Mouse (Mus musculus): Measurements from ENCODE around the gene Cbx8.

Gene Cbx8

DNA sequence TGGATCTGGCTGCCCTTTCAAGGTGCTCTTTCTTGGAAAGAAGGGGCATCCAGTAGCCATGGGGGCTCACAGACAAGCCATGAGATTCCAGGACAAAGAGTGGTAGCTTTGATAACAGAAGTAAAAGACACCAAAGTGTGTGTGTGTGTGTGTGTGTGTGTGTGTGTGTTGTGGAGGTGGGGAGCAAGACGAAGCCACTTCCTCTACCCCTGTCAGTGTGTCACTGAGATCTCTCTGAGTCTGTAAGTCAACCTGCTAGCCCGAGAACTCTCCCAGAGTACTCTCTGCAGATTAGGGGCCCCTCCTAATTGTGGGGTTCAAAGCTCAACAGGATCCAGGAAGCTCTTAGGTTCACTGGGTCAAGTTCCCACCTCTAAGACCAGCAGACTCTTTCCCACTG, 9.6 kb upstream of the Cbx8 start:
- no peak for DNase-seq (ENCODE audit: low spot score in 2 of 2)

DNA sequence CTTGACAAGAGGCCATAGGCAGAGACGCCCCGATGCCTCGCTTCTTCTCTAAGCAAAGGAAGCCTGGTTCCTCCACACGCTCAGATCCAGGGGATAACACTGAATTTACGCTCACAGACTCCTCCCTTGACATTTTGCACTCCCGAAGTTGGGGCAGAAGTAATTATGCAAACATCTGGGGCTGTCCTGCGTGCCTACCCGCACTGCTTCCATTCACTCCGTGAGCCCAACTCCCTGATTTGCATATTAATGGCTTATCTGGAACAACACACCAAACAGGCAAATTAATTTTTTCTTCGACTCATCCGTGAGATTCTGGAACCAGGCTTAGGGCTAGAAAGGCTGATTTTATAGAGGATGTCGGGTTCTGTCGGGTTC, 7.4 kb upstream of the Cbx8 start:
- no peak for DNase-seq (ENCODE audit: low spot score in 2 of 2)

DNA sequence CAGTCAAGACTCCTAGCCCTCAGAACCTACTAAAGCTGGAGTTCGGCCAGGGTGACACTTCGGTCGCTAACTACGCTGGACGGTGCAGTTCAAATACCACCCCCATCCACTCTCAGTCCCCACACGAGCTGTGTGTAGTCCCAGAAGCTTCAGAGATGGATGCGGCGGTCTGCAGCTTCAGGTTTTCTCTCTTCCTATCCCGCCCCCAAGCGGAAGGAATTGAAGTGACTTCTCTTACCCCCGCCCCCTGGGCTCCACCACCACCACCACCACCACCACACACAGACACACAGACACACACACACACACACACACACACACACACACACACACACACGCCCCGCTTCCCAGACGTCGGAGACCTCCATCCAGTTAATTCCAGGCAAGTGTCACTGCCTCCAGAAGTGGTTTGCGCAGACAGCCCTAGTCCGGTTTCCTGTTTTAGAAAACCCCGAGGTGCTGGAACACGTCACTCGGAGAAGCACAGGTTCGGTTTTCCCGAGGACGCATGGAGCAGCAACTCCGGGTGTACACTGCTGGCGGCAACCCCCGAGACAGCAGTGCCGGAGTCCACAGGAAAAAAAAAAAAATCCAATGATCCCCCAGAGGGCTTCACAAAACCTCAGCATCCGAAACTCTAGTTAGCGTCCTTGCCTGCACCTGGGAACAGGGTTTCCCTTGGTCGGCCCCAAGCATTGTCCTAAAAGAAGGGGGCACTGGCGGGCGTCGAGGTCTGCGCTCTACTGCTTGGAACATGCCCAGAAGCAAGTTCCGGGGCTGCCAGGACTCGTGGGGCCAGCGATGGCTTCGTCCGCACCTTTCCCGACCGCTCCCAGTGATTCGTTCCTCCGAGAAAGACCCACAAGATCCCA, 6.7 kb upstream of the Cbx8 start:
- DNase-seq (ENCODE audit: low spot score in 2 of 2) = no peak

DNA sequence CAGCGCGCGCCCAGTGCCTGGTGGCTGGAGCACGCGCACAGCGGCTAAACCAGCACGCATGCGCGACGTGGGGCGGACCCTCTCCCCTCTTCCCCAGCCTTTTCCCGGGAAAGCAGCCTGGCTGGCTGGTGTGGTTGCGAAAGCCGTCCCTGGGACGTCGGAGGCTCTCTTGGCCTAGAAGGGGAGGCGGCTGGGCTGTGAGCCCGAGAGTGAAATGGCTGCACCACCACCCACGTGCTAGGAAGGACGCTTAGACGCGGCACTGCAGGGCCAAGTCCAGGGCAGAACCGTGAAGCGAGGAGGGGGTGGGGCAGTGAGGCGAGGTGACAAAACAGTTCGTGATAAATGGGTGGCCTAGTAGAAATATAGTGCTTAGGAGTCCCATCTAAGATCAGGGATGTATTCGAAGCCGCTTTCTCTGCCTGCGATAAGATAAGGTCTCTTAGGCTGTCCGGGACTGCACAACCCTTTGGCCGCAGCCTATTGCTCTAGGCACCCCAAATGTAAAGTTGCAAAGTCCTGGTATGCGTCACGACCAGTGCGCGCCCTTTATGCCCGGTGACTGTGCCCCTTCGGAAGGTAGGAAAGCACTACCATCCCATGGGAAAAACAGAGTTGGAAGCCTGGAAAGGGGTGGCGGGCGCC, 6.0 kb upstream of the Cbx8 start:
- DNase-seq (ENCODE audit: low spot score in 2 of 2) = no peak

DNA sequence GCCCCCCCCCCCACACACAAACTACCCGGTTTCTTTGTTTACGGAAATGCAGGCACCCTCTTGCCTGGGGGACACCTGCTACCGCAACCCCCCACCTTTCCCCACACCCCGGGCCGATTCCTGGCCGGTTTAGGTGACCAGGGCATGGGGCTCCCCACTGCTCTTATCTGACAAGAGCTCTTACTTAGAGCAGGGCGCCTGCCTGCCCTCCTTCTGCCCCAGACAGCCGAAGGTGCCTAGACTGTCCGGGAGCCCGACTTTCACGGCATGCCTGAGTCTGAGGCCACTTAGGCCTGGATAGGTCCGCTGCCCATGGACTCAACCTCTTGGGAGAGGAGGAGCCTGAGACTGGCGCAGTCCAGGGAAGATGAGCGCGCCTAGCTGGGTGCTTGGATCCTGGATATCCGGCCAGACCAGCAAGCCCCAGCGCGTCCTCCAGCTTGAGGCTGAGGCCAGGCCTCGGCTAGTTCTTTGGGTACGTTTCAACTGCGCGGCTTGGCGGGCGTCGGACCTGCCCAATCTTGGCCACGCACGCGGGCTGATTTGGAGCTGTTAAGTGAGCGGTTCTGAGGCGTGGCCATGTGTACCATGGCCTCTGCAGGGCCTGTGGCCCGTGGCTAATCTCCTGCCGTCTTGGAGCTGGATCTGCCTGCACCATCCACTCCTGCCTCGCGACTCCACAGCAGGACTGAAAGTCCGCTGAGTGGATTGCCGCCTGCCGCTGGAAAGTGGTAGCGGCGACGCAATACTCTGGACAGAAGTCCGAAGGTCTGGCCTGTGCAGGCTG, 4.0 kb upstream of the Cbx8 start:
- no peak for DNase-seq (ENCODE audit: low spot score in 2 of 2)

DNA sequence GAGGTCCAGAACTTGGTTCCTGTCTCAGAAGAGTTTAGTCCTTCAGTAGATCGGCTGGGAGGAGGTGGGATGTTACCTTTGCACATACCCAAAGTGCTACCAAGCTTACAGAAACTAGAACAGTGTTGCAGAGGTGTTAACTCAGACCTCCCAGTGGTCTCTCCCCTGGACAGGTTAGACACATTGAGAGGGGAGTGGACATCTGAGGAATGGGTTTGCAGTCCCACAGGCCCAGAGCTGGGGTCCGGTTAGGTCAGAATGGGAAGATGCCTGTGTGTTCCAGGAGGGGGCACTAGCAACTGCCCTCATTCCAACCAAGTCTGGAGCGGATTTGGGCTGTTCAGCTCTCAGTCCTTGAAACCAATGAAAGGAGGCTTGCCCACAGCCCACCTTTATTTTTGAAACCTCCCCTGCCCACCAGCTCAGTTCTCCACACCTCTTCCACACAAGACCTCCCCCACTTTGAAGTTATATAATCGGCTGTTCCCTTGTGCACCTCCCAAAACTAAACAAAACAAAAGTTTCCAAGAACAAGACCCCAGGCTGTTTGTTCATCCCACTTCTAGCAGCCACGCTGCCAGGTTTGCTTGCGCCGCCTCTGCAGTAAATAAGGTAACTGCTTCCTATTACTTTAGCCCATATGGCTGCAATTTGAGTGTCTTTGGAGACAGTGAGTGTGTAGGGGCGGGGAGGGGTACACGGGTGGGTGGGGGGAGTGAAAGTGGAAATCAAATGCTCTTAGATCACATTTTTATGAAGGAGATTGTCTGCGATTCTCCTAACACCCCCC, 3.2 kb upstream of the Cbx8 start:
- no peak for DNase-seq (ENCODE audit: low spot score in 2 of 2)

DNA sequence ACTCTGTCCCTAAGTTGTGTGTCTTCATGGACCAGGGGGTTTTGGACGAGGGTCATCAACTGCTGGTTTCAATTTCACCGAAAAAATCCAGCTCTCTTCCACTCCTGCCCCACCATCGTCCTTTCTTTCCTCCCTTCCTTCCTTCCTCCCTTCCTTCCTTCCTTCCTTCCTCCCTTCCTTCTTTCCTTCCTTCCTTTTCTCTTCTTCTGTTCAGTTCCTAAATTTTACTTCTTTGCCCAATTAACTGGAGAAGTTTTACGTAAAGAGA, 2.4 kb upstream of the Cbx8 start:
- no peak for DNase-seq (ENCODE audit: low spot score in 2 of 2)

DNA sequence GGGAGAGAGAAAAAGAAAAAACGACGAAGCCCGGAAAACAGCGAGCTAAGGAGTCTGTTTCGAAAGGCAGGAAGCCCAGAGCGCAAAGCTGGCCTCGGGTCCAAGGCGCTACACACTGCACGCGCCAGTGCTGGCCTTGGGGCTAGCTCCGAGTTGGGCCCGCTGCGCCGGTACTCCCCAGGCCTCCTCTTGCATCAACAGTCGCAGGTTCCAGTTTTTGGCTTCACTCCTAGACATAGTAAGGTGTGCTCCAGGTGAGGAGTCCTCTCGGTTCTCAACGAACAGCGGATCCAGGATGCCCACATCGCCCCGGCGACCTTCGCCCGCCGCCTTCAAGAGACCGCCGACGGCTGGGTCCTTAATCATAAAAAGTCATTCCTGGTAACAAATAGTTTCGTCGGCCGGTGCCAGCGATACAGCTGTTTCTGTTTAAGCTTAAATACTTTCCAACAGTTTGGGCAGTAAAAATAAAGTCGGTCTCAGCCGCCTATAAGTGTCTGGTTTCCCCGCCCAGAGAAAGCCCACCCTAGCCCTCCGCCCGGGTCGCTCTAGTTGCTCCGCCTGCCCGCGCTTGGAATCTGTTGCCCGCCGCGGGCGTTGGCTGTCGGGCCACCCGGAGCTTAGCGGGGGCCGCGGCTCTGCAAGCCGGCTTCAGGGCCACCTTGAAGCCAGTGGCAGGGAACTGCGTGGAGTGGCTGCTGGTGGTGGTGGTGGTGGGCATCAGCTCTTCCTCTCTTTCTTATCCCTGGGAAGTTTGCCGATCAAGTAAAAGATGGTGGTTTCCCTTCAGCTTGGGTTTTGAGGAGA, 1.9 kb upstream of the Cbx8 start:
- no peak for DNase-seq (ENCODE audit: low spot score in 2 of 2)

DNA sequence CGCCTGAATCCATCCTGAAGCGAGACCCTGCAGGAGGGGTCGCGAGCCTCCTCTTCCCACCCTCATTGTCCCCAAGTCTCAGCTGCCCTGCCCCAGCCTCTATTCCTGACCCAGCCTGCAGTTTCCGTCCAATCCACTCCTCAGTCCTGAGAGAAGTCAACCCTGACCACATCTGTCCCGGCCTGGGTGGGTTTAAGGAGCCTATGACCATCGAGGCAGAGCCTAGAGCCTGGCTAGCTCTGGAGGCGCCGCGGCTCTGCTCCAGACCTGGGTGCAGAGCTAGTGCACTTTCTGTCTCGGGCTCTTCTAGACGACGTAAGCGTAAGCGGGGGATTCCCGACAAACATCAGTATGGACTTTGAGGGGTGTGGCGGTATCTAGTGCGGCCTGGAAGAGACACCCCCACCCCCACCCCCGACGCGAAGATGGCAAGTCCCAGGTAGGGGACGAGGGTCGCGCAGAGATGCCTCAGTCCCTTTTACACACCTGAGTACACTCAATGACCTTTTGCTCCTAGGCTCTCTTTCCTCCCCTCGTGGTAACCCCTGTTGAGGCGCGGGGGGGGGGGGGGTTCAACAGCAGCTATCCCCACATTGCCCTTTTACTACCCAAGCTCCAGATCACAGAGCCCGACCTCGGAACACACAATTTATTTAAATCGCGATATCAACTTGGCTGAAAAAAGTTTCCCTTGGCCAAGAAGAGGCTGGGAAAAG, 1.1 kb upstream of the Cbx8 start:
- DNase-seq (ENCODE audit: low spot score in 2 of 2) = no peak

DNA sequence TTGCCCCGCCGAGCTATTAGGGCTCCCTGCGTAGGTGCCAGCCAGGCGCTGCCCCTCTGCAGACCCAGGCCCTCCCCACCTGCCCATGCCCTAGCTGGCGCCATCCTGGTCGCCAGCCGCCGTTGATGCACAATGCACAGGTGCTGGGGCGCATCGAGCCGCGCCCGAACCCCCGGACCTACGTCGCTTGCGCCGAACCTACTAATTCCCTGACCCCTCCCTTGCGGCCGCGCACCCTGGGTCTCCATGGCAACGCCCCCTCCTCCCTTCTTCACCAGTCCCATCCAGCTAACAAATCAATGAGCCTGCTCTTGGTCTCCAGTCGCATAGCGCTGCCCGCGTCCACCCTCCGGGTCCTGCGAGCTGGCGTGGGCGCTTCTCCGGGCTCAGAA, 552 bp upstream of the Cbx8 start:
- DNase-seq (ENCODE audit: low spot score in 2 of 2) = no peak

DNA sequence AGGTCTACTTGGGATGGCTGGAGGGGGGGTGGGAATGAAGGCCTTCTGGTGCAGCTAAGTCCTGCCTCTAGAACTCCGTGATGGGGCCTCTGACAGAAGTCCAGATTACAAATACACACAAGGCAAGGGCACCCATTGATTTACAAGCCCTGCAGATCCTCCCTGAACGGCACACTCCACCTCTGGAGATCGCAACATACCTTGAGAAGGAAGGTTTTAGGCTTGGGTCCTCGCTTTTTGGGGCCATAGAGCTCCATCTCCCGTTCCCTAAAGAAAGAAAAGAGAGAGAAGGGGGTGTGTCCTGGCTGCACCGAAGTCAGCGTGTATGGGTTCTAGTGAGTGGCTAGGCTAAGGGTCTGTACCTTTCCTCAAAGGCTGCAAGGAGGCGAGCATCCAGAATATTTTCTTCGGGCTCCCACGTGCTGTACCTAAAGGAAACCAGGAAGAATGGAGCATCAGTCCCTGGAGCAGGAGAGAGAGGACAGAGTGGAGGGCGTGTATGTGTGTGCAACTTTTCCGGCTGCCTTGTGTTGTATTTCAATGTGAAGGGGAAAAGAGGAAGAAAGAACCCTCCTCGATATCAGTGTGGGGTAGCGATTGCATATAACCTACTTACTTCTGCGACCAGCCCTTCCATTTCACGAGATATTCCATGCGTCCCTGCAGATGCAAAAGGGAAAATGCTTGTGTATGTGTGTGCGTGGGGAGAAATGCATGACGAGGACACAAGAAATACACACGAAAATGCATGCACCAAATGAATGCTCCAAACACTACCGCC, 847 bp downstream of the Cbx8 start:
- no peak for DNase-seq (ENCODE audit: low spot score in 2 of 2)

DNA sequence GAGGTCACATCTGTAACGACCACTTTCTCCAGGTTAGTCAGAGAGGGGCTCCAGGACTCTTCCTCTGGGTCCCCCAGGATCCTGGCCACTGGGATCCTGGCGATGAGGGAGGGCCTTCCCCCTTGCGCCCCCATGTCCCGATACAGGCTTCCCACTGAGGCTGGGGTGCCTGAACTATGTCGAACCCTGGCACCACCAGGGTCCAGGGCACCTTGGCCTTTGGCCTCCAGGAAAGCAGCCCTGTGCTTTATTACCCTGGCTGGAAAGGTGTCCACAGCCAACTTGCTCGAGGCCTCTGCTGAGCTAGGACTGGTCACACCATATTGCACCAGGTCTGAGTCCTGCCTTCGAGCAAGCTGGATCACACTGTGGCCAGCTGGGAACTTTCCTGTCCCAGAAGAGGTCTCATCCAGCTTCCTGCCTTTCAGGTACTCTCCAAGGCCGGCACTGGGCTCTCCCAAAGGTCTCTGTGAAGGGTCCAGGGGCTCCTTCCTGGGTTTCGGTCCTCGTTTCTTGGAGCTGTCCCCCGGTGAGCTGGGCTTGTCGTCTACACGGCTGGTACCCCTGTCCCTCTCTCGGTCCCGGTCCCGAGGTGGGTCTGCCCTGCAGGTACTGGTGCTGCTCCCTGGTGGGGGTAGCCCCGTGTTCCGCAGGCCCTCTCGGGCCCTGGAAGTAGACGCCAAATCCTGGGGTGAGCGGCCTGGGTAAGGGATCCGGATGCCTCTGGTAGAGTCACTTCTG, 1.9 kb downstream of the Cbx8 start:
- DNase-seq (ENCODE audit: low spot score in 2 of 2) = no peak

DNA sequence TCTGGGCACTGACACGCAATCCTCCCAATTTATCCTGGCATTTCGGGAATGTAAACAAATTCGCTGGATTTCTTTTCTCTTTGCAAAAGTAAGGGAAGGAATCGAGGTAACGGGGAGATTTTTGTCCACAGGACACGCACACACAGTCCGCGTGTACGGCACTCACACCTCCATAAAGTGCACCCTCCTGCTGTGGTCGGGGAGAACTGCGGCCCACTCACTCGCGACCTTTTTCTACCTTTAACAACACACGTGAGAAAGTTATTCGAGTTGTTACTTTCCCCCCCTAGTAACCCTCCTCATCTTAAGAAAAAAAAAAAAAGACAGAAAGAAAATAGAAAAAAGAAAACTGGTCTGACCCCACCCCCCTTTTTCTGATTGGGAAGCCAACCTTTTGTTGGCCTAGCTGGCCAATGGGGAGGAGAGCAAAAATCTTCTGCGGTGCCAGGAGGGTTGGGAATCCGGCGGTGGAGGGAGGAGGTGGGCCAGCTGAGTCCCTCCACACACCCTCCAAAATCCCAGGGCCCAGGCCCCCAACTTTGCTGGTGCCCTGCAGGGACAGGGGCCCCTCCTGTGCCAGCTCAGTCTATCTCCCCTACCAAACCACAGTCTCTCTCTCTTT, 2.9 kb downstream of the Cbx8 start:
- no peak for DNase-seq (ENCODE audit: low spot score in 2 of 2)

DNA sequence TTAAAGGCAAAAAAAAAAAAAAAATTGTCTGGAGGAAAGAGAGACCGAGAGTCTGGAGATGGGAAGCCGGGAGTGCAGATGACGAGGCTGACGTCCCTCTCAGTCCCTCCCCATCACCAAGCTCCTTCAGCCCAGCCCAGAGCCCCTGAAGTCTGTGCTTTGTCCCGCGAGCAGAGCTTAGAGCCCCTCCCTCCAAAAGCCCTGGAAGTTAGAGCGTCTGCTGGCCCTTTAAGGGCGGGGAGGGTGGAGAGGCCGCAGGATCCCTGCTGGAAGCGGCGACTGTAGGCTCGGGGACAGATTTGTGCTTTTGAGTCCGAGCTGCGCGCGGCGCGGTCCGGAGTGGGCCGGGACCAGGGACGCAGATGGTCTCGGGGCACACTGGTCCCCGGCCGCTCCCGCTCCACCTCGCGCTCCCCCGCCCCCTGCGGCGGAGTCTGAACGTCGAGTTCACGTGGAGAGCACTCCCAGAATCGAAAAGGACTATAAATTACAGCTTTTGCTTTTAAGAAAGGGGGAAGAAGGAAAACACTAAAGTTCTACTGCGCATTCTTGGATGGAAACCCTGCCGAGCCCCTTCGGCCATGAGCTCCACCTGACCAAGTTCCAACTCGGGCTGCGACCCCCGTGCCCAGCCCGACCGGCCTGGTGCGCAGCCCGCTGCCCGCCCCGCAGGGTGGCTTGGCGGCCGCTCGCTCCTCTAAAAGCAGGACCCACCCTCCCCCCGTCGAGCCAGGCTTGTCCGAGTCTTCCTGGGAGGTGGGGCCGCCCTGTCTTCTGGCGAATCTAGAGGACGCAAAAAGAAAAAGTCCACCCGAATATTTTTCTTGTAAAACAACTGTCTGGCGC, 3.6 kb downstream of the Cbx8 start:
- no peak for DNase-seq (ENCODE audit: low spot score in 2 of 2)

DNA sequence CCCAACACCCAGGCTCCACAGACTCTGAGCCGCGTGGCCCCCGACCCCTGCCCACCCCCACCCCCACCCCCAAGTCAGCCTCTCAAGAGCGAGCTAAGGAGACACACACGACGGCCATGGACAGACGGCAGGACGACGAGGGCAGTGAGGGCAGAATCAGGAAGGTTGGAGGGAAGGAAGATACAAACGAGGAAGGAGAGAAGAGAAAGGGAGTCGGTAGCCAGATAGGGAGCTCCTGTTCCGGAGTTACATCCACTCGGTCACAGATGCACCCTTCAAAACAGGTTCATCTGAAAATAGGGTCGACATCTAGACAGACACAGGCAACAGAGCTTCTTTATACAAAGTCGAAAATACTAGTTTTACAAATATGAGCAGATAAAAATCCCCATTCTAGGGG, 4.3 kb downstream of the Cbx8 start:
- DNase-seq (ENCODE audit: low spot score in 2 of 2) = no peak

DNA sequence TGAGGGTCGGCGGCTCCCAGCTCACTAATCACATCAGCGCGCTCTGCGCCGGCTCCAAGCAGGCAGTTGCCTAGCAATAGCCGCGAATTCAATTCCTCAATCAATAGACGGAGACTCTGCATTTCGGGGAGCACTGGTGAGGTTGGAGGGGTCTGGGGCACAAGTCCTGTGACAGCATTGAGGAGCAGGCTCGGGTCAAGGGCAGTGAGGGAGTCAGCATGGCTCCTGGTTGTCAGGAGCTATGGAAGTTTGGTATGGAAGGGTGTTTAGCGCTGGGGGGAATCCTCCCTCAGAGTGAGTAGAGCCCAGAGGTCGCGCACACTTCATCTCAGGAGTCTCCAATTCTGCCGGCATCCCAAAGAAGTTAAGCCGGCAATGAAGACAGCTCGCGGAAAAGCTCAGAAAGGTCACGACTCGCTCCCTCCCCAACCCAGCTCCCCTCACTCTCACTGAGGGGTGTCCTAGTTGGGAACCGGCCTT, 5.0 kb downstream of the Cbx8 start:
- DNase-seq (ENCODE audit: low spot score in 2 of 2) = no peak

DNA sequence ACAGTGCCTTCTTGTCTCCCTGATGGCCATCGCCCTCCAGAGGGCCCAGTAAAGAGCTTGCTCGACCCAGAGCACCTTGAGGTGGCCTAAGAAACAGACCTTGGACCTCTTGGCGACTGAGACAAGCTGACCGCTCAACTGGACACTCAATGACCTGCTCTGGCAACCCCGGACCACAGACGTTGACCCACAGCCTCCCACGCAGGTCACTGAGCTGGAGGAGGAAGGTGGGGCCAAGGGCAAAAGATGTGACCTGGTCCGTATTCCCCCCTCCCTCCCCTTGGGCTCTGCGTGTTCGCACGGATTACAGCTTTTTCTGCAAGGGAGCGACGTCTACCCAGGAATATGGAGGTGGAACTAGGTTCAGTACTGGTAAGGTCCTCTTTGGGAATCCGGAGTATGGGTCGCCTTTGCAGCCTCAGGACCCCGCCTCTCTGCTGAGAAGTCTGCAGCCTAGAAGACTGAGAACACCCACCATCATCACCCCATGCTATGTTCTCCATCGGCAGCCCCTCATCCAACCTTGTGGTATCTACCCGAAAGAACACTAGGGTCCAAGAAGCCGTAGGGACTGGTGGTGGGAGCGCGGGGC, 5.6 kb downstream of the Cbx8 start:
- no peak for DNase-seq (ENCODE audit: low spot score in 2 of 2)

Data from spleen, postnatal 36 days (tissue).